Mouse (Mus musculus) 416B (cell line): ENCODE results near the gene Fam118b.

Source experiments
- DNase-seq: peaks from one replicate; pipeline ENCODE4 v3.0.0; 2011; ENCODE audit warnings: low read depth

The Fam118b gene

DNA sequence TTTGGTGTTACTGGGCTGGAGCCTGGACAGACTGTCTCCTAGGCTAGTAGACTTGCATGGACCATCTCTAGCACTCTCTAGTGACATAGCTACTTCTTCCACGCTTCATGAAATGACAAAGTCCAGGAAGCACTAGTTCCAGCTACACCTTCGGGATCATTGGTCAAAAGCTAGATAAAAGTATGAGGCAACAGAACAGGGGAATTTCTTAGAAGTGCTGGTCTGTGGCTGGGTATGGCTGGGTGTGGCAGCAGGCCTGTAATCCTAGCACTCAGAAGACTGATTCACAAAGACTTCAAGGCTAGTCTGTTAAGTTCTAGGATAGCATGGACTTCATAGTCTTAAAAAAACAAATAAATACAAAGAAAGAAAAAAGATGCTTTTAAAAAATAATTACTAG is 4.2 kb downstream of the Fam118b start:
- no peak for DNase-seq

DNA sequence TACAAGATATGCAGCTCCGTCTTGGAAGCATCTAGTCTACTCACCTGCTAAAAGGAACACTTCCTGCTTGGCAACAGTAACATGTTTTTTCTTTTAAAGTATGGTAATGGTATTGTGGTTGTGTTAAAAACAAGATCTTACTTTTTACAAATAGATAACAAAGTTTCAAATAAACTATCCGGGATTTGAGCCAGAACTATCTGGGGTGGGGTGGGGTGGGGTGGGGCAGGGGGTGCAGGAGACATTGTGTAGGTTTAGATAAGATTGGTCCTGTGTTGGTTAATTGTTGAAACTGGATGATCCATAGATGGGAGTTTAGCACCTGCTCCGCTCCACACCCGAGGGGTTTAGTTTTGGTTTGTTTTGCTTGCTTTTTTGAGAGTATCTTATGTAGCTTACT is 5.2 kb downstream of the Fam118b start:
- no peak for DNase-seq

DNA sequence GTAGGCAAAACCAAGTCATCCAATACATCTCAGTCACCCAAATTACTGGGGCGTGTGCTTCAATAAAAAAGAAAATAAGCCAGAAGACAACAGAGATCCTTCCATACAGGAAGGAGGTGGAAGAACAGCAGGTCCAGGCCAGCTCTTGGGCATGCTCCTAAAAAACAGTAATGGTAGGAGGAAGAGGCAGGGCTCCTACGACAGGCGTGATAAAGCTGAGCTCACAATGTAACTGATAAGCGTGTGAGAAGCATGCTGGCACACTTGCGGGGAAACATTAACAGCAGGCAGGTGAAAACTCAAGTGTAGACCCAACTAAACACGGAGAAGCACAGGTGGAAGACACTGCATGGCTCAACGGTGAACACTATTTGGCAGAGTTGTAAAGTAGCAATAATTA is 10.2 kb downstream of the Fam118b start:
- no peak for DNase-seq

DNA sequence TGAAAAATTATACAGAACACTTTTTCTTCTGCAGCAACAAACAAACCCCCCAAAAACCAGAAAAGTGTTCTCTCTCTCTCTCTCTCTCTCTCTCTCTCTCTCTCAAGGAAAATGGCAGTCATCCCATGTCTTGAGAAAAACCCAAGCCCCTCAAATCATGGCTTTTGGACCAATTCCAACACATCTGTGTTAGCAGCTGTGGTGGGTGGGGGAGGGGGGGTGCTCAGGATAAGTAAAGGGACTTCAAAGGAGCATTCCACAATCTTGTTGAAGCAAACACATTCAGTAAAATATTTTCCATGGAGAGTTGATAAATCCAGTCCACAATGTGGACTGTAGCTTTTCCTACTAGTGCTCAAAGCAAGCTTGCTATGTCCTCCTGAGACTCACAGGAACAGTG is 18.1 kb downstream of the Fam118b start:
- DNase-seq = no peak

DNA sequence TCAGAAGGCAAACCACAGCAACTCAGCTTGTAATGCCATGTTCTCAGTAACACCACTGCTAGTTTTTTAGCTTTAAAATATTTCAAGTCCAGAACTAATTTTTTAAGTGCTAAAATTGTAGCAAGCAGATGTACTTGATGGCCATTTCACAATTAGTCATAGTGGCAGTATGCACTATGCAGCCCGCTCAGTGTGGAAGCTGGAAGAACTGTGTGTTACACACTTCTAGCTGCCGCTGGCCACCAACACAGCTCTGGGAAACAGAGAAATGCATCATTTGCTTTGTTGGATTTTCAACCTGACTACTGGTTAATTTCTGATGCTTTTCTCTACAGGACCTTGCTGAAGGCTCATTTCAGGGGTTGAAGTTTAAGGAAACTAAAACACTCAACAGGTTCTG is 20.2 kb downstream of the Fam118b start:
- DNase-seq = no peak

DNA sequence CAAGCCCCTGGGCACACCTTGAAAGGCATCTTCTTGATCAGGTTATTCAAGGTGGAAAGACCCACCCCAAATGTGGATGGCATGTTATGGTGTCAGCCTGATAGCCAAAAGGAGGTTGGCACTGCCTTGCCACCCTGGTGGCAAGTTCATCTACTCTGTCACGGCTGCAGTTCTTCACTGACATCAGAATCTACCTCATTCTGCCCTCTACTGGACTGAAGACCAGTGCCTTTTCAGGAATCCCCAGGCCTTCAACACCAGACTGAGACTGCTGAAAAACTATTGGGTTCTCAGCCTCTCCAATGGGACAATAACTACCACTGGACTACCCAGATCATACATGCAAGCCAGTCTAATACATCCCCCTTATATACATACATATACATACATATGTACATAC is 27.9 kb downstream of the Fam118b start:
- peak; percentile 50 for DNase-seq

DNA sequence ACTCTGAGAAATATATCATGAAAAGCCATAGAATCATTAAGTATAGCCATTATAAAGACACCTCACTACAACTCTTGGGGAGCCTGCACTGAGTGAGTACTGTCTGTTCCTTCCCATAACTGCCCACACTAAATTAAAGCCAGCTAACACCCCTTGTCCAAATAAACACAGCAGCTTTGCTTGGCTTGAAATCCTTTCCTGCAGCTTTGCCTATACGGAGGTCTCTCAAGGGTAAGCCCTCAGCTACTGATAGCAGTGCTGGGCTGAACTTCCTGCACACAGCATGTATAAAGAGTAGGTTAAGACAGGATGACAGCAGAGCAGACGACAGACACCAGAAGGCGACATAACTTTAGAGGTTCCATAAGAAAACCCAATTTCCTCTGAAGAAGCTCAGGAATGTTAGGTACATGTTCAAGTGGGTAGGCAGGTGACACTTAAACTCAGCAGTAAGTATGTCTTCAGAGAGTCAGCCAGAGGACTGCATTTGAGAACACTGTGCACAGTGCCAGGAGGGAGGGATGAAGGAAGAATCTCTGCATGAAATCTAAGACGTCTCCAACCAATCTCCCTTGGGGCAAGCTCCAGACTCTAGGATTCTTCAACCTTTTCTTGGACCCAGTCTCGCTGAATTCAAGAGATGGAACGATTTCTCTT is 28.6 kb downstream of the Fam118b start:
- no peak for DNase-seq

DNA sequence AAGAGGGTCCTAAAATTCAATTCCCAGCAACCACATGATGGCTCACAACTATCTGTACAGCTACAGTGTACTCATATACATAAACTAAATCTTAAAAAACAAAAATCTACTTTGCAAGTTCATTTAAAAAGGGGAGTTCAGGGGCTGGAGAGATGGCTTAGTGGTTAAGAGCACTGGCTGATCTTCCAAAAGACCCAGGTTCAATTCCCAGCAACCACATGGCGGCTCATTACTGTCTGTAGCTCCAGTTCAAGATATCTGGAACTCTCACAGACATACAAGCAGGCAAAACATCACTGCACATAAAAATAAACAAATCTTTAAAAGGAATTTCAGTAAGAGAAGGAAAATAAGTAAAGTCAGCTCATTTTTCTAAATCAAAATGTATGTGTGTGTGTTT is 29.2 kb downstream of the Fam118b start:
- no peak for DNase-seq

DNA sequence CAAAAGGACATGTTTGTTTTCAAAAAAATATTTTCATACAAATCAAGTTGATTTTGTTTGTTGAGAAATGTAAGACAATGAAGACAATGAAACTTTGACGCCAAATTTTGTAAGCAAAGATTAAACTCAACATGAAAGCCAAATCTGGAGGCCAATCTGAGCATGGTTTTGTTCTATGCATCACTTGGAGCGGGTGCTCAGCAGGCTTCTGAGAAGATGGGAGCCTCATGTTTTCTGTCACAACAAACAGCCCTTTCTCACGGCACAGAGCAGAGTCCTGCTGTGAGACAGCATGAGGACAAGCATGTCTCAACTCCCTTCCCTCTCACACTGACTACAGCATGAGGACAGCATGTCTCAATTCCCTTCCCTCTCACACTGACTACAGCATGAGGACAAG is 31.6 kb downstream of the Fam118b start:
- no peak for DNase-seq

DNA sequence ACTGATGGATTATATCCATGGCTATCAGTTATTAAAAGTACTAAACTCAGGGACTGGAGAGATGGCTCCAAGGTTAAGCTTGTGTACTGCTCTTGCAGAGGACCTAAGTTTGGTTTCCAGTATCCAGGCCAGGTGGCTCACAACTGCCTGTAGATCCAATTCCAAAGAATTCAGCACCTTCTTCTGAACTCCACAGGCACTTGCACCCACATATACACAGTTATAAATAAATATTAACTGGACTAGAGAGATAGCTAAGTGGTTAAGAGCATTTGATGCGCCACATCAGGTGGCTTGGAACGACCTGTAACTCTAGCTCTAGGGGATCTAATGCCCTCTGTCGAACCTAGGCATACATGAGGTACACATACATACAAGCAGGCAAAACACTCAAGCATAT is 38.9 kb downstream of the Fam118b start:
- DNase-seq = no peak

DNA sequence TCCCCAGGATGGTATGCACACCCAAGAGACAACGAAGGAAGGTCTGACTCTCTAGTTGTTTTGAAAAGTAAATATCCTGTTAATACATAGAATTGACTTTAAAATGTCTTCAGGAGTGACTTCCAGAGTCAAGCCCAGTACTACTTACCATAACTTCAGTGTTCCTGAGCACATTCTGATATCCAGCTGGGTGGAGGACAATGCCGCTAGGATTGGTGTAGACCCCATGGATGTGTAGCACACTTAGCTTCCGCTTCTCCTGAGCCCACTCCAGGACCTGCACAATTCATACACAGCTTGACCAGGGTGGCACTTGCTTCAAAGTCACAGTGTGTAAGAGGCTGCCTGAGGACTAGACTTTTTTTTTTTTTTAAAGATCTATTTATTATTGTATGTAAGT is 44.1 kb downstream of the Fam118b start:
- no peak for DNase-seq

DNA sequence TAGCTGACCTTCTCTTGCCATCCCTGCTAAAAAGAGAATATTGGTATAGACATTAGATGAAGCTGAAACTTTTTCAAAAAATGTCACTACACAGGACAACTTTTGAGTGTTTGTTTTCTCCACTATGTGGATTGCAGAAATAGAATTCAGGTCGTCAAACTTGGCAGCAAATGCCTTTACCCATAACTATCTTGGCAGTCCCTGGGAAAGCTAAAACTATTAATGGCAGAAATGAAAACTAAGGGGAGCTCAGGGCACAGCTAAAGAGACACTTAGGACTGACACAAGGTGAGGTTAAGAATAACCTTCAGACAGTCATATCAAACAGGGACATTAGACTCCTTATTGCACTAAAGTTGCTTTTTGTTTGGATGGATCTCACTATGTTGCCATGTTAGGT is 49.6 kb downstream of the Fam118b start:
- no peak for DNase-seq

DNA sequence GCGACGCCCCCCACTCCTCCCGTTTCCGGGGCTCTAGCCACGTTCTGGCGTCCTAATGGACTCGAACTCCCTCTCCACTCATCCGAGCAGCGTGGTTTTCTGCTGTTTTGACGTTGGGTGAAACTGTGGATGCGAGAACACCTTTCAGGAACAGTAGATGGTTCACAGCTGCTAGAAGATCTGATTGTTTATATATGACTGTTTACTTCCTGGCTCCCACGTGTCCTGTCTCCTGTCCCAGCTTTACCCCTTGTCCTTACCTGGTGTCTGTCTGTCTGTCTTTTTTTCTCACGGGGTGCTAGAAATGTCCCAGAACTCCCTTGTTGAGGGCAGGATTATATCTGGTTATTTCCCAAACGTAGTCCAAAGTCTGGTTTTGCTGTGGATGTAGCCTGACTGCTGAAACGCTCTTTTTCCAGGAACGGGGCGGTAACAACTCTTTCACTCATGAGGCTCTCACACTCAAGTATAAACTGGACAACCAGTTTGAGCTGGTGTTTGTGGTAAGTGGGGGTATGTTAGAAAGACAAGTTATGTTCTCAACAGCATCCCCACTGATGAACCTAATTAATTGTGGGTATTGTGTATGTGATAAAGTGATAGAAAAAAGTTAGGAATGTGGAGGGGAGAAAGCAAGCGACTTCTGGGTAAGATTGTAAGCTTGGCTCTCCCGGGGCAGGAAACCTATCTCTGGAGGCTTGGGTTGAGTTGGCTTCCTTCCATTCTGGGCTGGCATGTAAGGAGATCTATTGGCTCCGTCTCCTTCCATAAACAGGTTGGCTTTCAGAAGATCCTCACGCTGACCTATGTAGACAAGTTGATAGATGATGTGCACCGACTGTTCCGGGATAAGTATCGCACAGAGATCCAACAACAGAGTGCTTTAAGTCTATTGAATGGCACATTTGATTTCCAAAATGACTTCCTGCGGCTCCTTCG is 55.8 kb downstream of the Fam118b start:
- no peak for DNase-seq

DNA sequence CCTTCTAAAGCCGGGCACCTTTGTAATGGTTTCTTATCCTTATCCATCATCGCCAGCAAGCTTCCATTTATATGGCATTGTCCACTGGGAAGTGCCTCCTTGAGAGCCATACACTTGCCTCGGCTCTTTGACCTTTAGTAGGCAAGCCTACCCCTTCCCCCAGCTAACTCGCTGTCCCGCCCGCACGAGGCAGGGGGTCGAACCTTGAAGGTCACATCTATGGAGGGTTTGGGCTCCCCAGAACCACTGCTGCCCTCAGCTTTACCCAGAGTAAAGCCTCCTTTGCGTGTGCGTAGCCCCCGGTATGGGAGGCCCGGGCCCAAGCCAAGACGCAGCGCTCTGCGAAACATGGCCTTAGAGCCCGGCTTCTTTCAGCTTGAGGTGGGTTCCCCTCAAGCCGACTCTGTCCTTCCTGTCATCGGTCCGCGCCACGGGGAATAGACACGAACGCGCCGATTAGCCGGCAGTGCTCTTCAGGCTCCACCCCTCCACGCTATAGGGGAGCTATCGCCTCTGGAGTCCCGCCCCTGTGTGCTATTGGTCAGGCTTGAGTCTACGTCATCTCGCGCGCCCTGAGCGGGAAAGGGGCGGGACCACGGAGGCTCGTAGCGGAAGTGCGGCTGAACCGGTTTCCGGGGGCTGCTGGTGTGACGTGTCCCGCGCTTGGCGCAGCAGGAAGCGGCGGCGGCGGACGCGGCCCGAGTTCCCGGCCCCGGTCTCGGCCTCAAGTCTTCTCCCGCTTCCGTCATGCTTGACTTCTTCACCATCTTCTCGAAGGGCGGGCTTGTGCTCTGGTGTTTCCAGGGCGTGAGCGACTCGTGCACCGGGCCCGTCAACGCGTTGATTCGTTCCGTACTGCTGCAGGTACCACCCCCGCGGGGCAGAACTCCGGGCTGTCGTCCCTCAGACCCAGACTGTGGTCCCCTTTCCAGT is 56.8 kb downstream of the Fam118b start, which contains the start of gene Foxred1:
Foxred1 (minus strand) TSS at position 514 of the 933 bp plus-strand sequence.
- peak; percentile 99 for DNase-seq

DNA sequence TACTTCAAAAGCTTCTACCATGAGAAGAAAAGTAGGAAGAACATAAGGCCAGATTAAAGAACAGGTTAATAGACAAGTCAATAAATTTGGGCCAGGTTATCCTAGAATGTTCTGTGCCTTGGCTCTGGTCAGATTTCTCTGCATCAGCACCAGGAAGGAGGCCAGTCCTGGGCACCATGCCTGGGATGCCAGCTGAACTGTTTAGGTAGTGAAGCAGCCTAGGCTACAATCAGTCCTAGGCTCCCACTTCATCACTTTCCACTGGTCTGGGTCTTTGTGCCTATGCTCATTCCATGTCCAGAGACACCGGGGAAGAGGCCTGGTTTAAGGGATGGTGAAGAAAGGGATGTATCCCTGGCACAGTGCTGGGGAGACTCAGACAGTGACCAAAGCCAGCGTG is 63.2 kb downstream of the Fam118b start:
- DNase-seq = no peak

DNA sequence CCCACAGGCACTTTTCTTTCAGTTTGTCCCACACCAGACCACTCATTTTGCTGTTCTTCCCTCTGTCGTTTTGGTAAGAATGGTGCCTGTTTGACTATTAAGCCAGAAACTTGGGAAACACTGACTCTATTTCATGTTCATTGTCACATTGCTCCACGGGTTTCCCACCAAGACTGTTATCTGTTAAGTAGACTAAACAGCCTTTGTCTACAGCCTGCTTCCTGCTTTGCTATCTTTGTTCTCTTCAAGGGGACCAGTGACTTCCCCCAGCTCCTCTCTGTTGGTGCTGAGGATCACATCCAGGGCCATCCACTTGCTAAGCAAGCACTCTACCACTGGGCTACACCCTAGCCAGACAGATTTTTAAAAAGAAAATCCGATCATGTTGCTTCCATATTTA is 64.1 kb downstream of the Fam118b start:
- no peak for DNase-seq

DNA sequence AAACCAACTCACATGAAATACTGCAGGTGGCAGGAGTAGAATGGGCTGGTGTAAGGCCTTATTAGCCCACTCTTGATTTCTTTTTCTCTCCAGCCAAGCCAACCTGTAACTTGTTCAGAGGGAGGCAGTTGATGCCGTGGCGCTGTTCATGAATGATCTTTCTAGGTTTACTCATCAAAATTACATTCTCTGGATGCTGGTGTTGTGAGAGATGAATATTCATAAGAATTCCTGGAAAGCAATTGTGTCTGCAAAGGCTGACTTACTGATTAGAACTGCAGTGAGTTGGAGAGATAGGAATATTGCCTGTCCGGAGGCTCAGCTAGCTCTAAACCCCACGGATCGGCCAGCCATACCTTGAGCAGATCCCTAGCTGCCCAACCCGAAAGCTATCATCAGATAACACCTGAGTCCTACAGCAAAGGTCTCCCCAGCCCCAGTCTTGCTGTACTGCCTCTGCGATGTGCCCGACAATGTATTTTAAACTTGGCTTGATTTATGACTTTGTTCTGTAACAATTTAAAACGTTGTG is 67.0 kb downstream of the Fam118b start:
- DNase-seq = peak; percentile 37

DNA sequence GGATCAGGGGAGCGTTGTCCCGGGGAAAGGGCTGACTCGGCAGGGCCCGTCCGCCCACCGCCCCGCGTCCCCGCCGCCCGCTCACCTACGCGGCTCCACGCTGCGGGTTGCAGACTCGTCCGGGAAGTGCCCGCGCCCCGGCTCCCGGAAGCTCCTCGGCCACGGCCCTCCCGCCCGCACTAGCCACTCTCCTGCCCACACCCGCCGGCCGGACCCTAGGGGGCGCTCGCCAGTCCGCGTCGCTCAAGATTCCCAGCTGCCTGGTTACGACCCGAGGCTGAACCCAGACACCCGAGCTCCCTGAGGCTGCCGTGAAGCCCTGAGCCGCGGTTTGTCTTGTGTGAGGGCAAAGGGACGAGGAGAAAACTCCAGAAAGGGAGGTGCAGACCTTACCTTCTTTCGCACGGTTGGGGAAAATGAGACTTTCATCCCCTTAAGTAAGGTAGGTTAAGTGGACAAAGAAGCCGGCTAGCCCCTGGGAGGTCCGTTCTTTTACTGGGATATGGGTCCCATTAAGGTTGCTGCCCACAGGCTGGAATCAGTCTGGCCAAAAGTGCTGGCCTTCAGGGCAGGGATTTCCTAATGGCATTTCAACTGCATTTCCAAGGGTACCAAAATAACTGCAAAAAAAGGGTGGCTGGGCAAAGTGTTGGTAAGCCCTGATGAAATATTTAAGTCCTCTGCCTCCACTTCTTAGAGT is 67.7 kb downstream of the Fam118b start, which contains the start of the genes Srpr and Tirap:
Srpr (plus strand) TSS at position 404 of the 700 bp plus-strand sequence.
Tirap (minus strand) TSS at position 520 of the 700 bp plus-strand sequence.
- DNase-seq = peak; percentile 81

DNA sequence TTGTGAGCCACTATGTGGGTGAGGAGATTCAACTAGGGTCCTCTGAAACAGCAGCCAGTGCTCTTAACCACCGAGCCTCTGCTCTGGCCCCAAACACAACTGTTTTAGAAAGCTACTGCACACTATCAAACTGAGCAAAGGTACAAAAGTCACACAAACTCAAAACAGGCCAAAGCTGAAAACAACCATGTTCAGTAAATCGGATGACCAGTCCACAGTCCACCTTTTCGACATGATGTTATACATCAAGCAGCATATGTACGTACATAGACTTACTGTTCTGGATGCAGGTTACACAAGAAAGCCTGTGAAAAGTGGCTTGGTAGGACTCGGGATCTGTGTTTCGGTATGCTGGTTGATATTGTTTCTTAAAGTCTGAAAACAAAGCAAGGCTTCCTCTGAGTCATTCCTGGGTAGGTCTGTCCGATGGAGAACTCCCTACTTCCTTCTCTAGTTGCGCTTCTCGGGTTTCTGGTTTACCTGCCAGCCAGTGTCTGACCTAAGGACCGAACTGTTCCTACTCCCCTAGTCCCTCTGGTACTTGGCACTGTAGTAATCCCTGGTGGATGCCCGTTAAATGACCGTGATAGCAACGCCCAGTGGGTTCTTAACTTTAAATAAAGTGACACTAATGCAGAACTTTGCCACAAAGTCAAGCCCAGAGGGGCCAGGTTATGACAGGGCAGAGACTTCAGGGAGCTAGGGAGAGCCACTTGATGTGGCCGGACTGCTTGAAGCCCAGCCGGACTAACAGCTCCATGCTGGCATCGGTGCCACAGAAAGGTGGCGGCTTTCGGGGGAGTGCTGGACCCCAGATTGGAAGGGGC is 68.4 kb downstream of the Fam118b start:
- DNase-seq = peak; percentile 58

DNA sequence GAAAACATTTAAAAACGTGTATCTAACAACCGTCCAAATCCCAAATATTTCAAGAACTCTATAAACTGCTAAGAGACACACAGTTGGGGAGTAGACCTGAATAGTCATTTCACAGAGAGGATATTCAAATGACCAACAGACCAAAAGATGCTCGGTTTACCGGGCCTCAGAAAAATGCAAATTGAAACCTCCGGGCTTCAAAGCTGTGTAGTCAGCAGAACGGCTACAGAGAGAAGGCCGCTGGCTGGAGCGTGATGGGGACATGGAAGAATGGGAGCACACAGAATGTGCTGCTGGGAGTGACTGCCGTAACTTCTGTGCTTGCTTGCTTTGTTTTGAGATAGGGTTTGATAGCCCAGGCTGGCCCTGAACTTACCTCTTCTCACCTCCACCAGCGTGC is 69.3 kb downstream of the Fam118b start:
- no peak for DNase-seq
